Comparison of ENCODE assay signal across 23 mouse cellular contexts in genomic region chr11:24397710-24398109, GRCm38 (mm10).
DNase-seq lines count a peak whose midpoint lies in the region; ATAC-seq and TF ChIP-seq lines count a peak whose summit lies in the region.
"Had no signal": no experiment of that assay in that cellular context is flagged by ENCODE, and none has a peak within 500 bp of the region (broad histone marks: within the 10 kb centered on the region; RNA-seq: fewer than 3 reads in every experiment).

No protein-coding gene starts in this region.

- no peaks in the 10 kb centered on the region for H3K4me1 ChIP-seq in intestine, embryonic 16.5 days (ENCODE audit: control insufficient read depth, insufficient read depth, low read length)
- H3K4me1 ChIP-seq in lung, postnatal 0 days (ENCODE audit: insufficient read depth, low read depth, low read length): no peaks in the 10 kb centered on the region
- H3K4me1 ChIP-seq: embryonic facial prominence, embryonic 10.5 days; embryonic facial prominence, embryonic 12.5 days; forebrain, embryonic 13.5 days had no signal

- no peak overlapping the region for H3K4me2 ChIP-seq in intestine, embryonic 16.5 days (ENCODE audit: low read depth, low read length)
- no peak overlapping the region for H3K4me2 ChIP-seq in lung, postnatal 0 days (replicated peaks; ENCODE audit: low read depth, low read length)
- H3K4me2 ChIP-seq: embryonic facial prominence, embryonic 12.5 days; forebrain, embryonic 13.5 days had no signal

- ATAC-seq in intestine, embryonic 16.5 days: peak; percentile 76
- no peak for ATAC-seq in lung, postnatal 0 days
- ATAC-seq: activated CD4-positive, CD25-positive, alpha-beta regulatory T cell, adult 4 months; CD4-positive, CD25-positive, alpha-beta regulatory T cell, adult 4 months; forebrain, embryonic 13.5 days; forebrain, embryonic 16.5 days; Patski had no signal

- H3K36me3 ChIP-seq in intestine, embryonic 16.5 days (ENCODE audit: control insufficient read depth, insufficient read depth, low read length): no peaks in the 10 kb centered on the region
- H3K36me3 ChIP-seq in lung, postnatal 0 days (ENCODE audit: insufficient read depth, low read length): no peaks in the 10 kb centered on the region
- H3K36me3 ChIP-seq: embryonic facial prominence, embryonic 10.5 days; embryonic facial prominence, embryonic 12.5 days; G1E had no signal

- no peak overlapping the region for H3K4me3 ChIP-seq in intestine, embryonic 16.5 days (ENCODE audit: low read length)
- no peak overlapping the region for H3K4me3 ChIP-seq in lung, postnatal 0 days (ENCODE audit: low read depth, low read length)
- H3K4me3 ChIP-seq: embryonic facial prominence, embryonic 10.5 days; embryonic facial prominence, embryonic 12.5 days; forebrain, embryonic 13.5 days had no signal

- H3K9ac ChIP-seq in intestine, embryonic 16.5 days (ENCODE audit: low read depth, low read length): no peak overlapping the region
- no peak overlapping the region for H3K9ac ChIP-seq in lung, postnatal 0 days (replicated peaks; ENCODE audit: low read depth)
- H3K9ac ChIP-seq: embryonic facial prominence, embryonic 12.5 days; forebrain, embryonic 13.5 days had no signal

- no peak for TF ChIP-seq EP300 in lung, postnatal 0 days (IDR thresholded peaks at IDR 0.05)

- peak; percentile 59 for DNase-seq in heart, adult 11 months
- no peak for DNase-seq in heart, adult 8-10 months (ENCODE audit: low spot score)
- DNase-seq in lung, postnatal 0 days (ENCODE audit: low spot score): no peak
- no peak for DNase-seq in thymus, postnatal 25 days
- DNase-seq: adrenal gland, adult 8-10 months; adrenal gland, postnatal 14 days; adrenal gland, postnatal 36 days; B cell, adult 2 months; cerebellum, adult 11-12 months; cerebellum, adult 2 months; cerebellum, adult 9-10 months; cerebellum, postnatal 10 days; cerebellum, postnatal 25 days had no signal

- no peaks in the 10 kb centered on the region for H3K27me3 ChIP-seq in intestine, embryonic 16.5 days (replicated peaks; ENCODE audit: control insufficient read depth, insufficient read depth, low read length)
- H3K27me3 ChIP-seq in lung, postnatal 0 days (replicated peaks; ENCODE audit: insufficient read depth, low read length): no peaks in the 10 kb centered on the region
- H3K27me3 ChIP-seq: CH12.LX; embryonic facial prominence, embryonic 12.5 days; forebrain, embryonic 13.5 days had no signal

- no peak for TF ChIP-seq CTCF in lung, postnatal 0 days (IDR thresholded peaks at IDR 0.05)

- H3K9me3 ChIP-seq in intestine, embryonic 16.5 days (ENCODE audit: control insufficient read depth, low read length): no peaks in the 10 kb centered on the region
- H3K9me3 ChIP-seq in lung, postnatal 0 days (ENCODE audit: low read length): no peaks in the 10 kb centered on the region
- H3K9me3 ChIP-seq: embryonic facial prominence, embryonic 10.5 days; embryonic facial prominence, embryonic 12.5 days; forebrain, embryonic 13.5 days; G1E had no signal

- H3K27ac ChIP-seq in intestine, embryonic 16.5 days (ENCODE audit: low read length): no peak overlapping the region
- H3K27ac ChIP-seq in lung, postnatal 0 days (ENCODE audit: low read length): no peak overlapping the region
- H3K27ac ChIP-seq: embryonic facial prominence, embryonic 10.5 days; embryonic facial prominence, embryonic 12.5 days; forebrain, embryonic 13.5 days had no signal

- WGBS in intestine, embryonic 16.5 days: 73% methylated on average over 1 of the region's 1 CpGs
- WGBS in lung, postnatal 0 days: 50% methylated on average over 1 of the region's 1 CpGs
